Mouse (Mus musculus) limb, embryonic 12.5 days (tissue): ENCODE results near the gene Tspan15. TPM values are rescaled to one million over a fixed set of nuclear protein-coding genes. Genes with fewer than 3 reads are reported as not detected.

Experiments used
- ATAC-seq: fragments of 200-750 bp; cut with Nextera tagmentation; 2 replicates; pipeline ENCODE4 v1.8.0; 2017; ENCODE audit warnings: low read depth, moderate TSS enrichment; ENCODE audit not compliant: insufficient number of reproducible peaks, insufficient read depth, low FRiP score, low TSS enrichment
- H3K27ac ChIP-seq: fragments of 300-500 bp; sonication (generic); 2 replicates; pipeline ENCODE4 v1.5.1; 2016; ENCODE audit warnings: mild to moderate bottlenecking, moderate library complexity
- H3K27me3 ChIP-seq: fragments of 300-500 bp; sonication (generic); 2 replicates; pipeline ENCODE4 v1.6.1; 2016; ENCODE audit warnings: mild to moderate bottlenecking, moderate library complexity
- H3K36me3 ChIP-seq: fragments of 300-500 bp; sonication (generic); 2 replicates; pipeline ENCODE4 v1.6.1; 2016; ENCODE audit warnings: mild to moderate bottlenecking, moderate library complexity
- H3K4me1 ChIP-seq: fragments of 300-500 bp; sonication (generic); replicated peaks from 2 replicates; pipeline ENCODE4 v1.6.1; 2016
- H3K4me2 ChIP-seq: fragments of 300-500 bp; sonication (generic); 2 replicates; pipeline ENCODE4 v1.6.1; 2016; ENCODE audit warnings: mild to moderate bottlenecking, moderate library complexity
- H3K4me3 ChIP-seq: fragments of 300-500 bp; sonication (generic); replicated peaks from 2 replicates; pipeline ENCODE4 v1.5.1; 2016; ENCODE audit warnings: mild to moderate bottlenecking
- H3K9ac ChIP-seq: fragments of 300-500 bp; sonication (generic); replicated peaks from 2 replicates; pipeline ENCODE4 v1.6.1; 2016; ENCODE audit warnings: mild to moderate bottlenecking, moderate library complexity
- H3K9me3 ChIP-seq: fragments of 300-500 bp; sonication (generic); 2 replicates; pipeline ENCODE4 v1.6.1; 2016; ENCODE audit warnings: mild to moderate bottlenecking, moderate library complexity
- WGBS: fragments of 180-500 bp; shearing (Covaris S2); methylation state at CpG from one replicate; pipeline ENCODE4 v1.1.7; 2016; 5-methylcytosine and 5-hydroxymethylcytosine counted together
- polyA plus RNA-seq: library from polyadenylated mRNA; unstranded; fragments of >200 nt; fragmentation: Nextera tagmentation; extraction: Ambion mirVana; gene quantifications from 2 replicates; pipeline ENCODE4 v1.2.1, GENCODE M21; 2016

Gene Tspan15
- polyA plus RNA-seq, 1 experiment from 2014 or later, result 19.3 TPM

GRCm38 (mm10) chr10:62228126-62228525, 2.9 kb downstream of the Tspan15 start:
- no peak overlapping the region; the same call in 1 of the 2 replicates for H3K9ac ChIP-seq
- no peak overlapping the region for H3K4me3 ChIP-seq
- H3K4me2 ChIP-seq, result no peak overlapping the region
- H3K9me3 ChIP-seq, result no peaks in the 10 kb centered on the region
- no peak overlapping the region for H3K27ac ChIP-seq
- H3K36me3 ChIP-seq, result no peaks in the 10 kb centered on the region
- peaks cover 7% of the 10 kb centered on the region for H3K4me1 ChIP-seq
- WGBS, result 52% methylated on average over 6 of the region's 6 CpGs
- H3K27me3 ChIP-seq, result 0 out of 2 replicates have a peak, but pooled peaks cover 2% of the 10 kb centered on the region
- no peak for ATAC-seq

GRCm38 (mm10) chr10:62225839-62226238, 5.2 kb downstream of the Tspan15 start:
- Histone ChIP-seq H3K9me3 (no peaks in the 10 kb centered on the region), H3K4me1 (peaks cover 4% of the 10 kb centered on the region), H3K36me3 (no peaks in the 10 kb centered on the region), H3K27ac (no peak overlapping the region), H3K27me3 (0 out of 2 replicates have a peak, but pooled peaks cover 2% of the 10 kb centered on the region), H3K4me3 (no peak overlapping the region), H3K9ac (no peak overlapping the region), H3K4me2 (no peak overlapping the region)
- WGBS, result 54% methylated on average over 7 of the region's 7 CpGs
- no peak for ATAC-seq

GRCm38 (mm10) chr10:62224231-62224630, 6.8 kb downstream of the Tspan15 start:
- 44% methylated on average over 6 of the region's 6 CpGs for WGBS

GRCm38 (mm10) chr10:62222777-62223176, 8.3 kb downstream of the Tspan15 start:
- Histone ChIP-seq H3K4me3 (no peak overlapping the region), H3K27ac (no peak overlapping the region), H3K9ac (no peak overlapping the region), H3K4me2 (no peak overlapping the region), H3K9me3 (no peaks in the 10 kb centered on the region), H3K36me3 (no peaks in the 10 kb centered on the region), H3K27me3 (no peaks in the 10 kb centered on the region), H3K4me1 (peaks cover 4% of the 10 kb centered on the region)
- 78% methylated on average over 17 of the region's 17 CpGs for WGBS
- no peak for ATAC-seq

More at GRCm38 (mm10) chr10:62224231-62224630, 6.8 kb downstream of the Tspan15 start:
- H3K27ac ChIP-seq, result no peak overlapping the region
- H3K4me1 ChIP-seq, result peaks cover 4% of the 10 kb centered on the region
- H3K9ac ChIP-seq, result no peak overlapping the region
- H3K27me3 ChIP-seq, result no peaks in the 10 kb centered on the region
- H3K9me3 ChIP-seq, result no peaks in the 10 kb centered on the region
- no peak overlapping the region for H3K4me2 ChIP-seq
- no peak for ATAC-seq
- H3K4me3 ChIP-seq, result no peak overlapping the region
- H3K36me3 ChIP-seq, result no peaks in the 10 kb centered on the region

GRCm38 (mm10) chr10:62221647-62222046, 9.4 kb downstream of the Tspan15 start:
- H3K9ac ChIP-seq, result no peak overlapping the region
- H3K27ac ChIP-seq, result no peak overlapping the region
- peaks cover 4% of the 10 kb centered on the region for H3K4me1 ChIP-seq
- ATAC-seq, result no peak
- no peaks in the 10 kb centered on the region for H3K9me3 ChIP-seq
- no peaks in the 10 kb centered on the region for H3K36me3 ChIP-seq
- H3K27me3 ChIP-seq, result no peaks in the 10 kb centered on the region
- WGBS, result 90% methylated on average over 2 of the region's 2 CpGs
- H3K4me2 ChIP-seq, result no peak overlapping the region
- H3K4me3 ChIP-seq, result no peak overlapping the region

GRCm38 (mm10) chr10:62220732-62221514, 10.1 kb downstream of the Tspan15 start:
- no peak overlapping the region for H3K9ac ChIP-seq
- no peaks in the 10 kb centered on the region for H3K9me3 ChIP-seq
- no peak overlapping the region for H3K27ac ChIP-seq
- 72% methylated on average over 8 of the region's 8 CpGs for WGBS
- no peaks in the 10 kb centered on the region for H3K36me3 ChIP-seq
- H3K27me3 ChIP-seq, result no peaks in the 10 kb centered on the region
- H3K4me3 ChIP-seq, result no peak overlapping the region
- H3K4me1 ChIP-seq, result peaks cover 4% of the 10 kb centered on the region; the same call in 1 of the 2 replicates
- no peak overlapping the region for H3K4me2 ChIP-seq
- no peak for ATAC-seq

GRCm38 (mm10) chr10:62218789-62219172, 12.3 kb downstream of the Tspan15 start:
- no peak for ATAC-seq
- 73% methylated on average over 7 of the region's 7 CpGs for WGBS
- H3K4me2 ChIP-seq, result no peak overlapping the region
- no peaks in the 10 kb centered on the region for H3K4me1 ChIP-seq
- no peak overlapping the region for H3K4me3 ChIP-seq
- no peaks in the 10 kb centered on the region for H3K9me3 ChIP-seq
- no peak overlapping the region for H3K27ac ChIP-seq
- no peaks in the 10 kb centered on the region for H3K36me3 ChIP-seq
- no peak overlapping the region for H3K9ac ChIP-seq
- no peaks in the 10 kb centered on the region for H3K27me3 ChIP-seq

GRCm38 (mm10) chr10:62218044-62218788, 12.8 kb downstream of the Tspan15 start:
- Histone ChIP-seq H3K27ac (no peak overlapping the region), H3K4me3 (no peak overlapping the region), H3K36me3 (no peaks in the 10 kb centered on the region), H3K4me1 (no peaks in the 10 kb centered on the region), H3K4me2 (no peak overlapping the region), H3K27me3 (no peaks in the 10 kb centered on the region), H3K9ac (no peak overlapping the region), H3K9me3 (no peaks in the 10 kb centered on the region)
- 81% methylated on average over 19 of the region's 19 CpGs for WGBS
- no peak for ATAC-seq

GRCm38 (mm10) chr10:62217196-62217595, 13.9 kb downstream of the Tspan15 start:
- no peak for ATAC-seq
- 81% methylated on average over 8 of the region's 8 CpGs for whole genome bisulfite sequencing
- no peak overlapping the region for H3K27ac ChIP-seq

GRCm38 (mm10) chr10:62216595-62216994, 14.5 kb downstream of the Tspan15 start:
- no peaks in the 10 kb centered on the region for H3K27me3 ChIP-seq
- 59% methylated on average over 5 of the region's 5 CpGs for WGBS
- no peak overlapping the region for H3K27ac ChIP-seq
- H3K9ac ChIP-seq, result no peak overlapping the region
- H3K36me3 ChIP-seq, result no peaks in the 10 kb centered on the region
- ATAC-seq, result no peak
- no peaks in the 10 kb centered on the region for H3K4me1 ChIP-seq
- no peak overlapping the region for H3K4me2 ChIP-seq
- H3K9me3 ChIP-seq, result no peaks in the 10 kb centered on the region
- no peak overlapping the region for H3K4me3 ChIP-seq

More at GRCm38 (mm10) chr10:62217196-62217595, 13.9 kb downstream of the Tspan15 start:
- H3K9me3 ChIP-seq, result no peaks in the 10 kb centered on the region
- H3K4me1 ChIP-seq, result no peaks in the 10 kb centered on the region
- no peak overlapping the region for H3K9ac ChIP-seq
- H3K4me2 ChIP-seq, result no peak overlapping the region
- no peaks in the 10 kb centered on the region for H3K27me3 ChIP-seq
- no peak overlapping the region for H3K4me3 ChIP-seq
- no peaks in the 10 kb centered on the region for H3K36me3 ChIP-seq

- no peak for ATAC-seq
- no peak overlapping the region for H3K4me2 ChIP-seq
- H3K4me1 ChIP-seq, result peaks cover 6% of the 10 kb centered on the region; the same call in 1 of the 2 replicates
- 96% methylated on average over 8 of the region's 8 CpGs for WGBS
- no peaks in the 10 kb centered on the region for H3K9me3 ChIP-seq
- H3K9ac ChIP-seq, result no peak overlapping the region
- H3K27ac ChIP-seq, result no peak overlapping the region
- H3K36me3 ChIP-seq, result no peaks in the 10 kb centered on the region
- no peaks in the 10 kb centered on the region for H3K27me3 ChIP-seq
- no peak overlapping the region for H3K4me3 ChIP-seq
Observed at GRCm38 (mm10) chr10:62215633-62216032, 15.4 kb downstream of the Tspan15 start.
